Mouse (Mus musculus): Measurements from ENCODE around the gene Pgap3.

DNA sequence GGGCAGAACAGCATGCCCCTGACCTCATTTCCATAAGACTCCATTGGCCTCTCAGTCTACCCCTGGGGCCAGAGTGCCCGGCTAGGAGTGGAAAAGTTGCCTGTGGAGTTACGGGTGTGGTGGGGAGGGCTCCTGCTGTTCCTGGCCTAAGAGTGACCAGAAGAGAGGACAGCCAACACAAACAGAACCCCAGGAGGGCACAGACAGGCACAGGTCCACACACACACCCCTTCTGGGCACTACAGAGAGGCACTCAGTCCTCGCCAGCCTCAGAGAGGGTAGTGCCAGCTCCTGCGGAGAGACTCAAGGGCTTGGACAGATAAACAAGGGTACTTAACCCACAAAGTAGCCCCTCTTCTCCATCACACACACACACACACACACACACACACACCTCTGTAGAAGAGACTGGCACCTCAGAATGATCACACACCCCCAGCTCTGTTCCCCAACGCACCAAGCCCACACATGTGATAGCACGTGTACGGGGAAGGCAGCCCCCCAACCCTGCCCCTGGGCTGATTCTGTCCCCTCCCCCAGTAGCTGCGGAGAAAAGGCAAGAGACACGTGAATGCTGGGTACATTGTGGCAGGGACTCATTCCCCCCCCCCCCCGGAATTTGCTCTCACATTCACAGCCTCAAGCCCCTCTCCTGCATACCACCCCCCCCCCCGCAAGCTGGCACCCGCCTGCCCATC lies 52.8 kb downstream of the Pgap3 start:
- TF ChIP-seq CTCF (IDR thresholded peaks at IDR 0.05) (no peak), EP300 (IDR thresholded peaks at IDR 0.05) (no peak)
